Mouse (Mus musculus): ENCODE measurements around the gene Gm20604. TPM values are rescaled to one million over a fixed set of nuclear protein-coding genes. Genes with fewer than 3 reads are reported as not detected.

Gene Gm20604
- polyA plus RNA-seq, 1 experiment from 2014 or later: 23.8 TPM

- Histone ChIP-seq H3K9ac (no peak overlapping the region), H3K4me3 (no peak overlapping the region), H3K9me3 (no peaks in the 10 kb centered on the region), H3K4me1 (peaks cover 20% of the 10 kb centered on the region), H3K27me3 (no peaks in the 10 kb centered on the region), H3K4me2 (no peak overlapping the region), H3K27ac (no peak overlapping the region), H3K36me3 (no peaks in the 10 kb centered on the region)
- 66% methylated on average over 3 of the region's 3 CpGs for WGBS
- no peak for ATAC-seq (ENCODE audit: borderline replicate concordance, extremely low read depth, low FRiP score, low TSS enrichment)
Measured at GRCm38 (mm10) chr12:102740285-102740684, 18.2 kb downstream of the Gm20604 start.

GRCm38 (mm10) chr12:102739096-102739495, 19.4 kb downstream of the Gm20604 start:
- no peak overlapping the region for H3K4me2 ChIP-seq
- H3K27me3 ChIP-seq: no peaks in the 10 kb centered on the region
- H3K9ac ChIP-seq: no peak overlapping the region
- peaks cover 11% of the 10 kb centered on the region for H3K4me1 ChIP-seq
- no peak overlapping the region for H3K27ac ChIP-seq
- no peaks in the 10 kb centered on the region for H3K9me3 ChIP-seq
- no peaks in the 10 kb centered on the region for H3K36me3 ChIP-seq
- no peak for ATAC-seq (ENCODE audit: borderline replicate concordance, extremely low read depth, low FRiP score, low TSS enrichment)
- WGBS: 69% methylated on average over 5 of the region's 5 CpGs
- no peak overlapping the region for H3K4me3 ChIP-seq

GRCm38 (mm10) chr12:102733381-102733780, 25.1 kb downstream of the Gm20604 start:
- 7% methylated on average over 5 of the region's 5 CpGs for WGBS
- Histone ChIP-seq H3K9me3 (no peaks in the 10 kb centered on the region), H3K4me3 (no peak overlapping the region), H3K4me2 (no peak overlapping the region), H3K27me3 (no peaks in the 10 kb centered on the region), H3K36me3 (no peaks in the 10 kb centered on the region), H3K9ac (no peak overlapping the region), H3K4me1 (peaks cover 15% of the 10 kb centered on the region; the same call in 1 of the 2 replicates), H3K27ac (no peak overlapping the region)
- no peak for ATAC-seq (ENCODE audit: borderline replicate concordance, extremely low read depth, low FRiP score, low TSS enrichment)

- 33% methylated on average over 16 of the region's 16 CpGs for WGBS
- Histone ChIP-seq H3K36me3 (no peaks in the 10 kb centered on the region), H3K4me2 (peak overlapping the region; percentile 49), H3K9me3 (no peaks in the 10 kb centered on the region), H3K27ac (0 out of 2 replicates have a peak overlapping the region, but pooled peaks have one; percentile 51), H3K9ac (no peak overlapping the region), H3K4me1 (peaks cover 15% of the 10 kb centered on the region; the same call in 1 of the 2 replicates), H3K27me3 (no peaks in the 10 kb centered on the region), H3K4me3 (peak overlapping the region; percentile 22; the same call in 1 of the 2 replicates)
- peak; percentile 1; the same call in 1 of the 2 replicates for ATAC-seq (ENCODE audit: borderline replicate concordance, extremely low read depth, low FRiP score, low TSS enrichment)
Measured at GRCm38 (mm10) chr12:102730798-102731619, 27.5 kb downstream of the Gm20604 start.

GRCm38 (mm10) chr12:102729855-102730797, 28.3 kb downstream of the Gm20604 start:
- H3K4me3 ChIP-seq: peak overlapping the region; percentile 22
- H3K4me2 ChIP-seq: peak overlapping the region; percentile 49
- no peaks in the 10 kb centered on the region for H3K36me3 ChIP-seq
- 0 out of 2 replicates have a peak overlapping the region, but pooled peaks have one; percentile 51 for H3K27ac ChIP-seq
- H3K9ac ChIP-seq: no peak overlapping the region
- H3K9me3 ChIP-seq: no peaks in the 10 kb centered on the region
- H3K4me1 ChIP-seq: peaks cover 15% of the 10 kb centered on the region; the same call in 1 of the 2 replicates
- peak; percentile 94 for ATAC-seq (ENCODE audit: borderline replicate concordance, extremely low read depth, low FRiP score, low TSS enrichment)
- no peaks in the 10 kb centered on the region for H3K27me3 ChIP-seq
- 31% methylated on average over 26 of the region's 26 CpGs for WGBS

- 57% methylated on average over 7 of the region's 7 CpGs for WGBS
- Histone ChIP-seq H3K27ac (no peak overlapping the region), H3K9me3 (no peaks in the 10 kb centered on the region), H3K9ac (no peak overlapping the region), H3K36me3 (no peaks in the 10 kb centered on the region), H3K27me3 (no peaks in the 10 kb centered on the region), H3K4me3 (no peak overlapping the region), H3K4me1 (peaks cover 10% of the 10 kb centered on the region; the same call in 1 of the 2 replicates), H3K4me2 (no peak overlapping the region)
- no peak for ATAC-seq (ENCODE audit: borderline replicate concordance, extremely low read depth, low FRiP score, low TSS enrichment)
Measured at GRCm38 (mm10) chr12:102725761-102726175, 32.7 kb downstream of the Gm20604 start.

- WGBS: 87% methylated on average over 6 of the region's 6 CpGs
- no peak for ATAC-seq (ENCODE audit: borderline replicate concordance, extremely low read depth, low FRiP score, low TSS enrichment)
Measured at GRCm38 (mm10) chr12:102725146-102725545, 33.3 kb downstream of the Gm20604 start.

GRCm38 (mm10) chr12:102723861-102724260, 34.6 kb downstream of the Gm20604 start:
- H3K4me2 ChIP-seq: no peak overlapping the region
- H3K9ac ChIP-seq: no peak overlapping the region
- H3K9me3 ChIP-seq: no peaks in the 10 kb centered on the region
- no peaks in the 10 kb centered on the region for H3K27me3 ChIP-seq
- no peak overlapping the region for H3K4me3 ChIP-seq
- H3K27ac ChIP-seq: no peak overlapping the region
- ATAC-seq (ENCODE audit: borderline replicate concordance, extremely low read depth, low FRiP score, low TSS enrichment): no peak
- 62% methylated on average over 6 of the region's 6 CpGs for WGBS
- no peaks in the 10 kb centered on the region for H3K36me3 ChIP-seq
- no peaks in the 10 kb centered on the region for H3K4me1 ChIP-seq

More at GRCm38 (mm10) chr12:102725146-102725545, 33.3 kb downstream of the Gm20604 start:
- Histone ChIP-seq H3K36me3 (no peaks in the 10 kb centered on the region), H3K27ac (no peak overlapping the region), H3K4me1 (peaks cover 4% of the 10 kb centered on the region; the same call in 1 of the 2 replicates), H3K4me2 (no peak overlapping the region), H3K9ac (no peak overlapping the region), H3K27me3 (no peaks in the 10 kb centered on the region), H3K4me3 (no peak overlapping the region), H3K9me3 (no peaks in the 10 kb centered on the region)

- H3K4me2 ChIP-seq: no peak overlapping the region
- H3K9me3 ChIP-seq: no peaks in the 10 kb centered on the region
- 56% methylated on average over 8 of the region's 8 CpGs for WGBS
- ATAC-seq (ENCODE audit: borderline replicate concordance, extremely low read depth, low FRiP score, low TSS enrichment): no peak
- H3K27me3 ChIP-seq: no peaks in the 10 kb centered on the region
- no peaks in the 10 kb centered on the region for H3K36me3 ChIP-seq
- no peaks in the 10 kb centered on the region for H3K4me1 ChIP-seq
- H3K9ac ChIP-seq: no peak overlapping the region
- no peak overlapping the region for H3K4me3 ChIP-seq
- no peak overlapping the region for H3K27ac ChIP-seq
Measured at GRCm38 (mm10) chr12:102722966-102723365, 35.5 kb downstream of the Gm20604 start.

GRCm38 (mm10) chr12:102722451-102722850, 36.0 kb downstream of the Gm20604 start:
- 48% methylated on average over 11 of the region's 11 CpGs for WGBS

GRCm38 (mm10) chr12:102719552-102720315, 38.7 kb downstream of the Gm20604 start:
- WGBS: 19% methylated on average over 13 of the region's 13 CpGs
- no peaks in the 10 kb centered on the region for H3K27me3 ChIP-seq
- H3K27ac ChIP-seq: no peak overlapping the region
- no peaks in the 10 kb centered on the region for H3K4me1 ChIP-seq
- H3K36me3 ChIP-seq: no peaks in the 10 kb centered on the region
- no peak overlapping the region for H3K9ac ChIP-seq
- no peak for ATAC-seq (ENCODE audit: borderline replicate concordance, extremely low read depth, low FRiP score, low TSS enrichment)
- H3K9me3 ChIP-seq: no peaks in the 10 kb centered on the region
- H3K4me2 ChIP-seq: no peak overlapping the region
- H3K4me3 ChIP-seq: no peak overlapping the region

More at GRCm38 (mm10) chr12:102722451-102722850, 36.0 kb downstream of the Gm20604 start:
- H3K36me3 ChIP-seq: no peaks in the 10 kb centered on the region
- H3K9ac ChIP-seq: no peak overlapping the region
- no peaks in the 10 kb centered on the region for H3K27me3 ChIP-seq
- ATAC-seq (ENCODE audit: borderline replicate concordance, extremely low read depth, low FRiP score, low TSS enrichment): no peak
- no peak overlapping the region for H3K4me3 ChIP-seq
- H3K4me2 ChIP-seq: no peak overlapping the region
- H3K9me3 ChIP-seq: no peaks in the 10 kb centered on the region
- no peaks in the 10 kb centered on the region for H3K4me1 ChIP-seq
- H3K27ac ChIP-seq: no peak overlapping the region

All from lung, embryonic 15.5 days (tissue).